Mouse (Mus musculus) heart, adult 2 months (tissue): ENCODE measurements at regions not wholly inside any gene's neighbourhood (a gene's known extent, or its start where the extent isn't known, plus 50 kb on each side); places are given as distances from the start of the nearest gene placed in this dataset.

ENCODE experiments used
- CTCF ChIP-seq: fragments of 200-600 bp; IDR thresholded peaks from 2 replicates; pipeline ENCODE4 v1.8.1; 2022; ENCODE audit warnings: antibody characterized with exemption, mild to moderate bottlenecking, moderate library complexity
- EP300 ChIP-seq: fragments of 200-500 bp; IDR thresholded peaks from 2 replicates; pipeline ENCODE4 v1.6.1; 2011; ENCODE audit warnings: low read depth, low read length, control low read depth; ENCODE audit not compliant: insufficient read depth
- POLR2A ChIP-seq: fragments of 200-500 bp; IDR thresholded peaks from 2 replicates; pipeline ENCODE4 v1.6.1; 2011; ENCODE audit warnings: mild to moderate bottlenecking, low read depth, low read length, control low read depth; ENCODE audit not compliant: insufficient read depth

GRCm38 (mm10) chr2:139277571-139277970, 216.1 kb upstream of the Sptlc3 start:
- no peak for TF ChIP-seq POLR2A
- no peak for TF ChIP-seq CTCF
- no peak for TF ChIP-seq EP300
